Mouse (Mus musculus): Measurements from ENCODE around the gene Ghrhr.

- TF ChIP-seq CTCF (IDR thresholded peaks at IDR 0.05; ENCODE audit: low read depth), result no peak
- no peak for TF ChIP-seq EP300 (IDR thresholded peaks at IDR 0.05; ENCODE audit: low read depth)
These were observed 58.3 kb downstream of the Ghrhr start for GRCm38 (mm10) chr6:55434360-55434759.

All from heart, postnatal 0 days (tissue).